Mouse (Mus musculus) spleen, adult 2 months (tissue): Measurements from ENCODE around the gene Tmem219. TPM values are rescaled to one million over a fixed set of nuclear protein-coding genes. Genes with fewer than 3 reads are reported as not detected.

Source experiments
- DNase-seq, 2 experiments: peaks; one replicate each; pipeline versions ENCODE4 v3.0.0 to v3.0.0-alpha.2; 2012 to 2021; ENCODE audit warnings: low spot score in 2 of 2, low read depth in 1 of 2
- H3K27ac ChIP-seq: fragments of 200-500 bp; 2 replicates; pipeline ENCODE4 v1.5.1; 2012; ENCODE audit warnings: low read length, inconsistent platforms; ENCODE audit not compliant: insufficient read depth
- H3K27me3 ChIP-seq: fragments of 200-500 bp; 2 replicates; pipeline ENCODE4 v1.6.1; 2012; ENCODE audit warnings: mild to moderate bottlenecking, moderate library complexity, low read length, inconsistent platforms; ENCODE audit not compliant: control insufficient read depth, insufficient read depth
- H3K36me3 ChIP-seq: fragments of 200-500 bp; 2 replicates; pipeline ENCODE4 v1.6.1; 2012; ENCODE audit warnings: mild to moderate bottlenecking, low read length, inconsistent platforms; ENCODE audit not compliant: control insufficient read depth, insufficient read depth
- H3K4me1 ChIP-seq: fragments of 200-500 bp; 2 replicates; pipeline ENCODE4 v1.6.1; 2011; ENCODE audit warnings: inconsistent platforms; ENCODE audit not compliant: control insufficient read depth, insufficient read depth, insufficient read length
- H3K4me3 ChIP-seq: fragments of 200-500 bp; 2 replicates; pipeline ENCODE4 v1.5.1; 2011; ENCODE audit warnings: mild to moderate bottlenecking, inconsistent platforms; ENCODE audit not compliant: insufficient read depth, insufficient read length; ENCODE audit errors: extremely low read depth
- CTCF ChIP-seq: fragments of 200-500 bp; IDR thresholded peaks from 2 replicates; pipeline ENCODE4 v1.5.1; 2011; ENCODE audit warnings: mild to moderate bottlenecking, inconsistent platforms; ENCODE audit not compliant: insufficient read depth, insufficient read length, insufficient replicate concordance; ENCODE audit errors: extremely low read depth
- POLR2A ChIP-seq: fragments of 200-500 bp; IDR thresholded peaks from 2 replicates; pipeline ENCODE4 v1.6.1; 2011; ENCODE audit warnings: low read depth, low read length, inconsistent platforms
- WGBS: fragments of 180-500 bp; shearing (Covaris S2); methylation state at CpG from one replicate; pipeline ENCODE4 v1.1.7; 2018; 5-methylcytosine and 5-hydroxymethylcytosine counted together
- polyA plus RNA-seq: library from polyadenylated mRNA; depleted of rRNA; stranded (reverse); fragments of >200 nt; gene quantifications from 2 replicates; pipeline ENCODE4 v1.2.3, GENCODE M21; 2012

Tmem219 gene
- polyA plus RNA-seq, 1 experiment = 81.7 TPM

- DNase-seq = peak; percentile 70 to 95
- Histone ChIP-seq H3K4me3 (peak overlapping the region; percentile 87), H3K4me1 (peaks cover 8% of the 10 kb centered on the region), H3K27ac (peak overlapping the region; percentile 81), H3K27me3 (no peaks in the 10 kb centered on the region), H3K36me3 (0 out of 2 replicates have a peak, but pooled peaks cover 1% of the 10 kb centered on the region)
- TF ChIP-seq POLR2A (peak; percentile 73; the same call in 1 of the 2 replicates), CTCF (no peak)
- 14% methylated on average over 37 of the region's 37 CpGs for WGBS
Measured at GRCm38 (mm10) chr7:126898102-126898990, 24.4 kb downstream of the Tmem219 start.

- 1% methylated on average over 16 of the region's 16 CpGs for WGBS
- H3K4me3 ChIP-seq = peak overlapping the region; percentile 87
- H3K27ac ChIP-seq = peak overlapping the region; percentile 81
- H3K4me1 ChIP-seq = peaks cover 8% of the 10 kb centered on the region
- H3K27me3 ChIP-seq = no peaks in the 10 kb centered on the region
- 0 out of 2 replicates have a peak, but pooled peaks cover 1% of the 10 kb centered on the region for H3K36me3 ChIP-seq
- DNase-seq = peak; percentile 22 to 26
- TF ChIP-seq CTCF = no peak
- no peak for TF ChIP-seq POLR2A
Measured at GRCm38 (mm10) chr7:126897390-126898101, 25.2 kb downstream of the Tmem219 start.

- DNase-seq = no peak
- Histone ChIP-seq H3K27me3 (no peaks in the 10 kb centered on the region), H3K4me3 (no peak overlapping the region), H3K36me3 (0 out of 2 replicates have a peak, but pooled peaks cover 1% of the 10 kb centered on the region), H3K27ac (peak overlapping the region; percentile 81), H3K4me1 (peaks cover 8% of the 10 kb centered on the region)
- TF ChIP-seq CTCF (no peak), POLR2A (no peak)
- WGBS = 68% methylated on average over 5 of the region's 5 CpGs
Measured at GRCm38 (mm10) chr7:126896912-126897311, 25.8 kb downstream of the Tmem219 start.

- WGBS = 61% methylated on average over 7 of the region's 7 CpGs
- no peaks in the 10 kb centered on the region for H3K27me3 ChIP-seq
- no peak for DNase-seq
- H3K4me3 ChIP-seq = no peak overlapping the region
- TF ChIP-seq POLR2A (no peak), CTCF (peak; percentile 23; the same call in 1 of the 2 replicates)
- H3K4me1 ChIP-seq = peaks cover under 1% of the 10 kb centered on the region; the same call in 1 of the 2 replicates
- H3K36me3 ChIP-seq = 0 out of 2 replicates have a peak, but pooled peaks cover 4% of the 10 kb centered on the region
- no peak overlapping the region; the same call in 1 of the 2 replicates for H3K27ac ChIP-seq
Measured at GRCm38 (mm10) chr7:126888852-126889251, 33.9 kb downstream of the Tmem219 start.

GRCm38 (mm10) chr7:126887281-126887680 lies 35.4 kb downstream of the Tmem219 start:
- Histone ChIP-seq H3K4me1 (peaks cover 9% of the 10 kb centered on the region; the same call in 1 of the 2 replicates), H3K36me3 (0 out of 2 replicates have a peak, but pooled peaks cover 4% of the 10 kb centered on the region), H3K4me3 (no peak overlapping the region), H3K27me3 (no peaks in the 10 kb centered on the region), H3K27ac (no peak overlapping the region)
- WGBS = 92% methylated on average over 5 of the region's 5 CpGs
- TF ChIP-seq POLR2A = no peak
- TF ChIP-seq CTCF = no peak
- DNase-seq = no peak

GRCm38 (mm10) chr7:126884286-126885164 lies 38.2 kb downstream of the Tmem219 start, which contains the start of gene Taok2:
TSS of gene Taok2 (minus strand) at chr7:126884703.
- Histone ChIP-seq H3K36me3 (peaks cover 8% of the 10 kb centered on the region), H3K4me1 (peaks cover 17% of the 10 kb centered on the region; the same call in 1 of the 2 replicates), H3K27me3 (no peaks in the 10 kb centered on the region), H3K4me3 (peak within 1 kb of the TSS; percentile 77), H3K27ac (peak within 1 kb of the TSS; percentile 96)
- under 1% methylated on average over 56 of the region's 56 CpGs for WGBS
- no peak for TF ChIP-seq CTCF
- TF ChIP-seq POLR2A = peak; percentile 77
- peak; percentile 88 to 90 for DNase-seq
